Mouse (Mus musculus) kidney, embryonic 14.5 days (tissue): ENCODE measurements around the gene Foxe1. TPM values are rescaled to one million over a fixed set of nuclear protein-coding genes. Genes with fewer than 3 reads are reported as not detected.
A peak's percentile ranks its signal among the peaks of the same experiment; 100 is the strongest.

Experiments
- ATAC-seq: fragments of 200-750 bp; cut with Nextera tagmentation; 2 replicates; pipeline ENCODE4 v1.8.0; 2017; ENCODE audit warnings: moderate number of reproducible peaks, mild to moderate bottlenecking, moderate TSS enrichment, moderate library complexity; ENCODE audit not compliant: low FRiP score, low TSS enrichment
- H3K27ac ChIP-seq: fragments of 300-500 bp; sonication (generic); 2 replicates; pipeline ENCODE4 v1.5.1; 2014; ENCODE audit warnings: low read depth, mild to moderate bottlenecking, low read length, moderate library complexity, mixed read lengths
- H3K27me3 ChIP-seq: fragments of 300-500 bp; sonication (generic); 2 replicates; pipeline ENCODE4 v1.6.1; 2014; ENCODE audit warnings: mild to moderate bottlenecking, low read length; ENCODE audit not compliant: control insufficient read depth, insufficient read depth
- H3K36me3 ChIP-seq: fragments of 300-500 bp; sonication (generic); 2 replicates; pipeline ENCODE4 v1.6.1; 2014; ENCODE audit warnings: low read length, mixed read lengths; ENCODE audit not compliant: control insufficient read depth, insufficient read depth
- H3K4me1 ChIP-seq: fragments of 300-500 bp; sonication (generic); 2 replicates; pipeline ENCODE4 v1.6.1; 2014; ENCODE audit warnings: low read length, mixed read lengths; ENCODE audit not compliant: control insufficient read depth, insufficient read depth
- H3K4me2 ChIP-seq: fragments of 300-500 bp; sonication (generic); replicated peaks from 2 replicates; pipeline ENCODE4 v1.6.1; 2014; ENCODE audit warnings: low read depth, mild to moderate bottlenecking, low read length
- H3K4me3 ChIP-seq: fragments of 300-500 bp; sonication (generic); 2 replicates; pipeline ENCODE4 v1.5.1; 2014; ENCODE audit warnings: mild to moderate bottlenecking, low read length
- H3K9ac ChIP-seq: fragments of 300-500 bp; sonication (generic); 2 replicates; pipeline ENCODE4 v1.6.1; 2014; ENCODE audit warnings: low read depth, mild to moderate bottlenecking, low read length, moderate library complexity
- H3K9me3 ChIP-seq: fragments of 300-500 bp; sonication (generic); 2 replicates; pipeline ENCODE4 v1.6.1; 2016; ENCODE audit warnings: low read length; ENCODE audit not compliant: control insufficient read depth
- WGBS: fragments of 180-500 bp; shearing (Covaris S2); extraction: QIAGEN DNeasy Blood & Tissue Kit; methylation state at CpG from one replicate; pipeline ENCODE4 v1.1.7; 2014; 5-methylcytosine and 5-hydroxymethylcytosine counted together
- polyA plus RNA-seq: library from polyadenylated mRNA; unstranded; fragments of >200 nt; fragmentation: Nextera tagmentation; extraction: Ambion mirVana; gene quantifications from 2 replicates; pipeline ENCODE4 v1.2.1, GENCODE M21; 2014

The Foxe1 gene
- polyA plus RNA-seq, 1 experiment from 2014 or later, result not detected

DNA sequence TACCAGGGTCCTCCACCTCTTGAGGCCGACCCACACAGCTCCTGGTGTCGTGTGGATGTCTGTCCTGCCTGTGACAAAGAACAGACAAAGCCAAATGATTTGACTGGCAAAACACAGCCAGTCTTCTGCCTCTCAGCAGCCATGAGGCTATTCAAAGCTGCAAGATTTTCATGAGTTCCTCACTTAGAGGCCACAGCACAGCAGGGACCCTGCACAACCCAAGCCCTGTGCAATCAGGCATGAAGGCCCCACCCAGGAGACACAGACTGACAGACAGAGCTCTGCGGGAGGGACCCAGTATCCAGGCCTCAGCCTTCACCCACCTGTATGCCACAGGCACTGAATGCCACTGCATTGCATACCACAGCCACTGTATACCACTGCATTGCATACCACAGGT lies 14.5 kb upstream of the Foxe1 start:
- H3K27me3 ChIP-seq, result peaks cover 2% of the 10 kb centered on the region; the same call in 1 of the 2 replicates
- WGBS, result 64% methylated on average over 3 of the region's 3 CpGs
- H3K27ac ChIP-seq, result no peak overlapping the region
- no peaks in the 10 kb centered on the region for H3K4me1 ChIP-seq
- no peak overlapping the region for H3K4me2 ChIP-seq
- H3K9me3 ChIP-seq, result no peaks in the 10 kb centered on the region
- no peaks in the 10 kb centered on the region for H3K36me3 ChIP-seq
- no peak for ATAC-seq
- no peak overlapping the region for H3K4me3 ChIP-seq
- H3K9ac ChIP-seq, result no peak overlapping the region

DNA sequence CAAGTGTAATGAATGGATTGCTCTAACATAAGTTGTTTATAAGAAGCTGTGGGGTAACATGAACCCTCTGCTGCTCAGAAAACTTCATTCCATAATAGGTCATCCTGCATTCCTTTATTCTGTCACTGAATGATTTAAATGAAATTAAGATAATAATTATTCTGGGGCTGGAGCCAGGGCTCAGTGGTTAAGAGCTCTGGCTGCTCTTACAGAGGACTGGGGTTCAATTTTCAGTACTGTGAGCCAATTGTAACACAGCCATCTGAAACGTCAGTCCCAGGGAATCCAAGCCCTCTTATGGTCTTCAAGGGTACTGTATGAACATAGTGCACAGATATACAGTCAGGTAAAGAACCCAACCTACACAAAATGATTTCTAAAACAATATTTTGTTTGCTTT lies 7.6 kb upstream of the Foxe1 start:
- WGBS, result 18% methylated on average over 1 of the region's 1 CpGs
- ATAC-seq, result no peak

DNA sequence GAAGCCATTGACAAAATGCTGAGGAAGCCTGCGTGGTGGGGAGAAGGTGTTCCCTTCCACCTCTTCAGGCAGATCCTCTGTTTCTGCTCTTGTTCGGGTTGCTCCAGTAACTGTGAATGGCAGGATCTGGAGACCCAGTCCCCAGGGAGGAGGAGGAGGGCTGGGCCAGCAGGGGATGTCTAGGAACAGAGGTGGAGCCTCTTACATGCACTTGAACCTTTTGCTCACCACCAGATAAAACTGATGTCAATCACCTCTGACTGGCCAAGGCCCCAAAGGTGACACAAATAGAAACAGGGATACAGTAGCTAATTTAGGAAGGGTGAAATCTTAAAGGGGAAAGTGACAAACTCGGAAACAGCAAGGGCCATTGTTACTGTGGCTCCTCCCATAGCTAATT lies 5.4 kb upstream of the Foxe1 start:
- H3K9ac ChIP-seq, result no peak overlapping the region
- 2% methylated on average over 3 of the region's 3 CpGs for WGBS
- ATAC-seq, result no peak

More for the DNA sequence above, 7.6 kb upstream of the Foxe1 start:
- H3K9ac ChIP-seq, result no peak overlapping the region
- no peaks in the 10 kb centered on the region for H3K4me1 ChIP-seq
- H3K4me3 ChIP-seq, result no peak overlapping the region
- no peaks in the 10 kb centered on the region for H3K36me3 ChIP-seq
- H3K4me2 ChIP-seq, result no peak overlapping the region
- peaks cover 56% of the 10 kb centered on the region for H3K27me3 ChIP-seq
- H3K27ac ChIP-seq, result no peak overlapping the region
- H3K9me3 ChIP-seq, result no peaks in the 10 kb centered on the region

DNA sequence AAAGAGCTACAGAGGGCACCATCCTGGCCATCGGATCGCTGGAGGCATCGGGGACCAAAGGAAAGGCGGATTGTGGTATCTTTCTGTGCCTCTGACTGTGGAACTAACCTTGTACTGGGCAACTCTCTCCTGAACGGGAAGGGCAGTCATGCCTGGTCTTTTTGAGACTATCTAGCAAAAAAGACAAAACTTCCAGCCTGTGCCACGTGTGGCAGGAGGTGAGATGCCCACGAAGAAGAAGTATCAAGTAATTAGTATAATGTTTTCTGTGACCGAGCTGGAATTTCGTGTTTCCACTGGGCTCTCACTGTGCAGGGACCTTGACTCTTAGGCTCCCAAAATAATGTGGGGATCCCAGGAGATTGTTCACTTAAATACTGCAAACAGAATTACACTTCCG lies 4.4 kb upstream of the Foxe1 start:
- Histone ChIP-seq H3K9ac (no peak overlapping the region), H3K27ac (no peak overlapping the region), H3K36me3 (no peaks in the 10 kb centered on the region), H3K9me3 (no peaks in the 10 kb centered on the region), H3K4me3 (no peak overlapping the region), H3K27me3 (peaks cover 88% of the 10 kb centered on the region), H3K4me1 (0 out of 2 replicates have a peak, but pooled peaks cover 1% of the 10 kb centered on the region), H3K4me2 (no peak overlapping the region)
- WGBS, result 11% methylated on average over 10 of the region's 10 CpGs
- ATAC-seq, result no peak

More for the DNA sequence above, 5.4 kb upstream of the Foxe1 start:
- no peaks in the 10 kb centered on the region for H3K9me3 ChIP-seq
- H3K4me3 ChIP-seq, result no peak overlapping the region
- no peak overlapping the region for H3K27ac ChIP-seq
- H3K4me1 ChIP-seq, result no peaks in the 10 kb centered on the region
- no peaks in the 10 kb centered on the region for H3K36me3 ChIP-seq
- H3K4me2 ChIP-seq, result no peak overlapping the region
- H3K27me3 ChIP-seq, result peaks cover 78% of the 10 kb centered on the region

DNA sequence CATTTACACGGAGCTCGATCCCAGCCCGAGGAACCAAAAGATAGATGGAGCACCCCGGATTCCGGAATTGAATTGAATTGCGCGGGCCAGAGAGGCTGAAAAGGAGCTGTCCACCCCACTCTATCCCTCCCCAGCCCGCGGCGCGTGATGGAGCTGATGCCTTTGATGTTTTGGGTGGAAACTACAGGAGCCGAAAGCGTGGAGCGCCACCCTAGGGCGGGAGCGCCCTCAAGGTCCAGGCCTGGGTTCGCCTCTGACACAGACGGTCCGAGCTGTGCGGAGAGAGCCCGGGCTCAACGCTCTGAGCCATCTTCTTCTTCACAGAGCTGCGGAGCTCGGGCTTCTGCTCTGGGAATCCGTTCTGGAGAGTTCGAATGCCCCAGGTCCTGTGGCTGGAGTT lies 3.8 kb upstream of the Foxe1 start:
- Histone ChIP-seq H3K27ac (no peak overlapping the region), H3K4me3 (no peak overlapping the region), H3K9me3 (no peaks in the 10 kb centered on the region), H3K4me2 (no peak overlapping the region), H3K9ac (no peak overlapping the region), H3K36me3 (no peaks in the 10 kb centered on the region), H3K4me1 (peaks cover 6% of the 10 kb centered on the region; the same call in 1 of the 2 replicates), H3K27me3 (peaks cover 92% of the 10 kb centered on the region)
- WGBS, result 1% methylated on average over 26 of the region's 26 CpGs
- no peak for ATAC-seq

DNA sequence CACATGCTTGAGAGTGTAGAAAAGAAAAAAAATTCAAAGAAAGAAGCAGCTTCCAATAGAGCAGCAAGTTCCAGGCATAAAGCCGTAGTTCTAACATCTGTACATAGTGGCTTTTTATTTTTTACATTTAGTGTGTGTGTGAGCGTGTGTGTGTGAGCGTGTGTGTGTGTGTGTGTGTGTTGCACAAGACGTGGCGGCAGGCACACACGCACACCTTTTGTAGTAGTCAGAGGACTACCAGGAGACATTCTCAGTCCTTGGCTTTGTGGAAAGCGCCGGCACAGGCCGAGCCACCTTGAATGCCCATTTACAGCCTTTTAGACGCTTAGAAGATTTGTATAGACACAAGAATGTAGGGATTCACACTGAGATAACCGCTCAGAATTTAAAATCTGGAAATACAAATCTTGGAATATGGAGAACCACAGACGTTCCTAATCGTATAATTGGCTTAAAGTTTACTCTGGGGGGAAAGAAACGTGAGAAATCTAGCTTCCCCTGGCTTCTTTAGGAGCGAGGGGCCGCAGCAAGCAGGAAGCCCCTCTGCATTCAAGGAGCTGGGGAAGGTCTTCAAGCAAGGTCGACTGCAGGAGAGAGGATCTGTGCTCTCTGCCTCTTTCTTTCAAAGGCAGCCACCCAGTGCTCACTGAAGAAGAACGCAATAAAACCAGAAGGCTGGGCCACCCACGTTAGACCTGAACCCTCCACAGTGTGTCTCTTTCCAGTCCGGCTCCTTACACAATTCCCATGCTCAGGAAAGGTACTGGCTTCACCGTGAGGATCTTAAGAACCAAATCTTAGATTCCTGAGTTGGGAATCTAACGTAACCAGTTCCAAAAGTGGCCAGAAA lies 1.4 kb upstream of the Foxe1 start:
- no peak overlapping the region for H3K27ac ChIP-seq
- peaks cover 98% of the 10 kb centered on the region for H3K27me3 ChIP-seq
- no peak overlapping the region for H3K4me2 ChIP-seq
- ATAC-seq, result no peak
- H3K4me1 ChIP-seq, result peaks cover 7% of the 10 kb centered on the region; the same call in 1 of the 2 replicates
- no peak overlapping the region for H3K9ac ChIP-seq
- no peaks in the 10 kb centered on the region for H3K9me3 ChIP-seq
- WGBS, result 8% methylated on average over 22 of the region's 22 CpGs
- H3K36me3 ChIP-seq, result no peaks in the 10 kb centered on the region
- peak overlapping the region; percentile 9; the same call in 1 of the 2 replicates for H3K4me3 ChIP-seq

DNA sequence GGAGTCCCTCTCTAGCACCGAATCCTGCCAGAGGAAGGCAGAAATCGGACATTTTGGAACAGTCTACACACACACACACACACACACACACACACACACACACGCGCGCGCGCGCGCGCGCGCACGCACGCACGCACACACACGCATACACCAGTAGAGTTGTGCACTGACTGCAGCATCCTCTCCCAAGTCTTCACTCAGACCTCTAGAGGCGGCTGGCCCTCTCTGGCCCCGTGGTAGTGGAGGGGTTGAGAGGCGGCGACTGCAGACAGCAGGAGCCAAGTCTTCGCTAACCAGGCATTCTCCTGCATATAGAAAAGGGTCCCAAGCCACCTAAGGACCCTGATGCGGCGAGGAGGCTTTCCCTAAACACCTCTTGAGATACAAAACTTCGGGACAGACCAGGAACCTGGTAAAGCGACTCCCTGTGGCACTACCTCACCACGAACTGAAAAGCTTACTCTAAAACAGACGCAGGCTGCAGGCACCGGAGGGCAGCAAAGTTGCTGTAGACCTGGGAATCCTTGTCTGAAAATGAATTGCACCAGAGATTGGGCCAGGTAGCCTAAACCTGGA lies 610 bp upstream of the Foxe1 start:
- Histone ChIP-seq H3K9me3 (no peaks in the 10 kb centered on the region), H3K27ac (no peak overlapping the region), H3K27me3 (peaks cover 100% of the 10 kb centered on the region), H3K4me1 (peaks cover 7% of the 10 kb centered on the region; the same call in 1 of the 2 replicates), H3K4me3 (peak overlapping the region; percentile 9; the same call in 1 of the 2 replicates), H3K36me3 (no peaks in the 10 kb centered on the region), H3K4me2 (peak overlapping the region; percentile 32; the same call in 1 of the 2 replicates), H3K9ac (no peak overlapping the region)
- ATAC-seq, result peak; percentile 48; the same call in 1 of the 2 replicates
- 1% methylated on average over 28 of the region's 28 CpGs for WGBS

DNA sequence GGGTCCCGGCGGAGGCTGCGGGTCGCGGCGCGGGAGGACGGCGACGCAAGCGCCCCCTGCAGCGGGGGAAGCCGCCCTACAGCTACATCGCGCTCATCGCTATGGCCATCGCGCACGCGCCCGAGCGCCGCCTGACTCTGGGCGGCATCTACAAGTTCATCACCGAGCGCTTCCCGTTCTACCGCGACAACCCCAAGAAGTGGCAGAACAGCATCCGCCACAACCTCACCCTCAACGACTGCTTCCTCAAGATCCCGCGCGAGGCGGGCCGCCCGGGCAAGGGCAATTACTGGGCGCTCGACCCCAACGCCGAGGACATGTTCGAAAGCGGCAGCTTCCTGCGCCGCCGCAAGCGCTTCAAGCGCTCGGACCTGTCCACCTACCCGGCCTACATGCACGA lies 879 bp downstream of the Foxe1 start:
- ATAC-seq, result no peak; the same call in 1 of the 2 replicates
- H3K27me3 ChIP-seq, result peaks cover 98% of the 10 kb centered on the region
- no peak overlapping the region for H3K9ac ChIP-seq
- H3K9me3 ChIP-seq, result no peaks in the 10 kb centered on the region
- peak overlapping the region; percentile 35 for H3K4me3 ChIP-seq
- no peaks in the 10 kb centered on the region for H3K36me3 ChIP-seq
- under 1% methylated on average over 50 of the region's 51 CpGs for WGBS
- no peak overlapping the region for H3K27ac ChIP-seq
- peak overlapping the region; percentile 40 for H3K4me2 ChIP-seq
- H3K4me1 ChIP-seq, result peaks cover 7% of the 10 kb centered on the region; the same call in 1 of the 2 replicates
